Mouse (Mus musculus): ENCODE measurements around the gene Ptprn. TPM values are rescaled to one million over a fixed set of nuclear protein-coding genes. Genes with fewer than 3 reads are reported as not detected.

Gene Ptprn
- polyA plus RNA-seq, 1 experiment from 2014 or later: 11.7 TPM

- 77% methylated on average over 4 of the region's 4 CpGs for WGBS
- H3K9ac ChIP-seq: no peak overlapping the region
- H3K36me3 ChIP-seq: no peaks in the 10 kb centered on the region
- H3K4me1 ChIP-seq: peaks cover 12% of the 10 kb centered on the region; the same call in 1 of the 2 replicates
- no peak overlapping the region for H3K4me3 ChIP-seq
- H3K9me3 ChIP-seq (replicated peaks): no peaks in the 10 kb centered on the region
- H3K4me2 ChIP-seq (replicated peaks): no peak overlapping the region
- H3K27ac ChIP-seq: no peak overlapping the region
- no peak for ATAC-seq (ENCODE audit: low FRiP score)
- H3K27me3 ChIP-seq: peaks cover 8% of the 10 kb centered on the region
Measured at GRCm38 (mm10) chr1:75231224-75231623, 33.1 kb downstream of the Ptprn start.

DNA sequence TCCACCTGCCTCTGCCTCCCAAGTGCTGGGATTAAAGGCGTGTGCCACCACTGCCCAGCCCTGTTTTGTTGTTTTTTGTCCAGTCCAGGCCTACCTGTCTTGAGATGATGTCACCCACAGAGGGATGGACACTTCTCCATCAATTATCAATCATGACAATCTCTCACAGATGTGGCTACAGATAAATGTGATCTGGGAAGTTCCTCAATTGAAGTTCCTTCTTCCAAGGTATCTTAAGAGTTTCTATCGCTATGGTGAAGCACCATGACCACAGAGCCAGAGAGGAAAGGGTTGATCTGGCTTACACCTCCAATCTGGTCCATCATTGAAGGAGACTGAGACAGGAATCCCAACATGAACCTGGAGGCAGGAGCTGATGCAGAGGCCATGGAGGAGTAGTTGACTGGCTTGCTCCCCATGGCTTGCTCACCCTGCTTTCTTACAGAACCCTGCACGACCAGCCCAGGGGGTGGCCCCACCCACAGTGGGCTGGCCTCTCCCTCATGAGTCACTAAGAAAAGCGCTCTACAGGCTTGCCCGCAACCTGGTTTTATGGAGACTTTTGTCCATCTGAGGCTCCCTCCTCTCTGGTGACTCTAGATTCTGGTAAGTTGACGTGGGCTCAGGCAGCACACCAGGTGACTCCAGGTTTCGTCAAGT is 33.8 kb downstream of the Ptprn start:
- no peak overlapping the region for H3K4me2 ChIP-seq (replicated peaks)
- no peak for ATAC-seq (ENCODE audit: low FRiP score)
- no peaks in the 10 kb centered on the region for H3K36me3 ChIP-seq
- H3K9me3 ChIP-seq (replicated peaks): no peaks in the 10 kb centered on the region
- no peak overlapping the region for H3K27ac ChIP-seq
- H3K4me1 ChIP-seq: peaks cover 7% of the 10 kb centered on the region; the same call in 1 of the 2 replicates
- no peak overlapping the region for H3K9ac ChIP-seq
- H3K4me3 ChIP-seq: no peak overlapping the region
- 75% methylated on average over 7 of the region's 7 CpGs for WGBS
- peaks cover 8% of the 10 kb centered on the region for H3K27me3 ChIP-seq

GRCm38 (mm10) chr1:75229158-75229557 is 35.1 kb downstream of the Ptprn start:
- WGBS: 79% methylated on average over 4 of the region's 4 CpGs
- ATAC-seq (ENCODE audit: low FRiP score): no peak
- Histone ChIP-seq H3K36me3 (no peaks in the 10 kb centered on the region), H3K9me3 (replicated peaks) (no peaks in the 10 kb centered on the region), H3K27ac (no peak overlapping the region), H3K27me3 (peaks cover 8% of the 10 kb centered on the region), H3K9ac (no peak overlapping the region), H3K4me1 (no peaks in the 10 kb centered on the region), H3K4me2 (replicated peaks) (no peak overlapping the region), H3K4me3 (no peak overlapping the region)

GRCm38 (mm10) chr1:75227653-75228052 is 36.6 kb downstream of the Ptprn start:
- Histone ChIP-seq H3K27me3 (peaks cover 8% of the 10 kb centered on the region), H3K4me2 (replicated peaks) (no peak overlapping the region), H3K9ac (no peak overlapping the region), H3K9me3 (replicated peaks) (no peaks in the 10 kb centered on the region), H3K4me1 (no peaks in the 10 kb centered on the region), H3K4me3 (no peak overlapping the region), H3K27ac (no peak overlapping the region), H3K36me3 (no peaks in the 10 kb centered on the region)
- ATAC-seq (ENCODE audit: low FRiP score): no peak
- 77% methylated on average over 1 of the region's 1 CpGs for WGBS

DNA sequence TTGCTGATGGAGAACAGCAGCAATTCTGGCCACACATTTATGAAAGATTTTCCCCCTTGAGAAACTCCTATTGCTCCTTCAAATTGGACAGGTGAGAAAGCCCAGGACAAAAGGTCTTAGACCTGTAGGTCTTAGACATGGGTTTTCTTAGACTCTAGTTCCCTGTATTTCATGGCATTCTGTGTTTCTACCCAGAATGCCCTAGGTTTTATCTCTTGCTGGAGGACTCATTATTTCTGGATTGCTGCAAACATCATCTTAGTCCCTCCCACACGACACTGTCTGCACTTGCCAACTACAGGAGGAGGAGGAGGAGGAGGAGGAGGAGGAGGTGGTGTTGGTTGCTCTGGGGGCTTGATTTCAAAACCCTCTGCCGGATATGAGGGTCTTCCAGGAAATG is 38.2 kb downstream of the Ptprn start:
- 55% methylated on average over 2 of the region's 2 CpGs for WGBS
- Histone ChIP-seq H3K9ac (no peak overlapping the region), H3K27ac (no peak overlapping the region)

DNA sequence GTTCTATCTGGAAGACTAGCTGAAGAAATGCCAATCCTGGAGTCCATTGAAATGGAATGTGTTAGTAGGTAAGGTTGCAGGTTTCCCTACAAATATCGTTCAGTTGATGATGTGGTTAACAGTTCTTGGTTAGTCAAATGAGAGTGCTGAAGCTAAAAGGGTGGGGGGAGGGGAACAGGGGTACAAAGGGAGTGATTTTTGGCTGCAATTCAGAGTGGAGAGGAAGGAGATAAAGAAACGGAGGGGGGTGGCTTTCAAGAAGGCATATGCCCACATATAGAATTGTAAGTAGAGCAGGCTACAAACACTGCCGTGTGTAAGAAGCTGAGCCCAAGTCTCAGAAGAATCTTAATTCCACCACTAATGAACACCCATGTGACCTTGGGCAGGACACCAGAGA is 38.8 kb downstream of the Ptprn start:
- Histone ChIP-seq H3K4me2 (replicated peaks) (no peak overlapping the region), H3K27ac (no peak overlapping the region), H3K36me3 (no peaks in the 10 kb centered on the region), H3K9me3 (replicated peaks) (no peaks in the 10 kb centered on the region), H3K9ac (no peak overlapping the region), H3K4me1 (no peaks in the 10 kb centered on the region), H3K27me3 (peaks cover 22% of the 10 kb centered on the region), H3K4me3 (no peak overlapping the region)
- ATAC-seq (ENCODE audit: low FRiP score): no peak
- 75% methylated on average over 3 of the region's 3 CpGs for WGBS

More for the DNA sequence above, 38.2 kb downstream of the Ptprn start:
- Histone ChIP-seq H3K4me3 (no peak overlapping the region), H3K27me3 (peaks cover 15% of the 10 kb centered on the region), H3K36me3 (no peaks in the 10 kb centered on the region), H3K9me3 (replicated peaks) (no peaks in the 10 kb centered on the region), H3K4me2 (replicated peaks) (no peak overlapping the region), H3K4me1 (no peaks in the 10 kb centered on the region)
- ATAC-seq (ENCODE audit: low FRiP score): no peak

DNA sequence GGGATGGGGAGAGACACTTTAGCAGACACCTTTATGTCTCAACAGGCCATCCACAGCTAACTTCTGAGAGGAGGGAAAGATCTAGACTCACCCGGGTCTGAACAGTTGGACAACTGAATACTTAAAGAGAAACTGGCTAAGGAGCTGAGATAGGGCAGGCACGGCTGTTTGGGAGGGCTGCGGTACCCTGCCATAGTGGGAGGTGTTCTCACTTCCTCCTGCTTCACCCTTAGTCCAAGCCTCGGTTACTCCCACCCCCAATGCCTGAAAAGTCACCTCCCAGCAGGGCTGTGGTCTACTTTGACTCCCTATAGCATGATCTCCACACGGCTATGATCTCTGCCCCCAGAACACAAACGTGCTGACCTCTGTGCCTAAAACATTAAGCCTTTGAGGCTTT is 40.8 kb downstream of the Ptprn start:
- Histone ChIP-seq H3K4me2 (replicated peaks) (no peak overlapping the region), H3K9me3 (replicated peaks) (no peaks in the 10 kb centered on the region), H3K4me3 (no peak overlapping the region), H3K9ac (no peak overlapping the region), H3K36me3 (no peaks in the 10 kb centered on the region), H3K27me3 (peaks cover 41% of the 10 kb centered on the region), H3K4me1 (peaks cover 12% of the 10 kb centered on the region), H3K27ac (no peak overlapping the region)
- no peak for ATAC-seq (ENCODE audit: low FRiP score)
- 66% methylated on average over 6 of the region's 6 CpGs for WGBS

- H3K27ac ChIP-seq: no peak overlapping the region
- no peaks in the 10 kb centered on the region for H3K9me3 ChIP-seq (replicated peaks)
- H3K4me1 ChIP-seq: peaks cover 17% of the 10 kb centered on the region
- peaks cover 47% of the 10 kb centered on the region for H3K27me3 ChIP-seq
- no peak overlapping the region for H3K4me2 ChIP-seq (replicated peaks)
- ATAC-seq (ENCODE audit: low FRiP score): no peak
- WGBS: 83% methylated on average over 6 of the region's 6 CpGs
- no peaks in the 10 kb centered on the region for H3K36me3 ChIP-seq
- H3K4me3 ChIP-seq: no peak overlapping the region
- no peak overlapping the region for H3K9ac ChIP-seq
Measured at GRCm38 (mm10) chr1:75222926-75223325, 41.4 kb downstream of the Ptprn start.

DNA sequence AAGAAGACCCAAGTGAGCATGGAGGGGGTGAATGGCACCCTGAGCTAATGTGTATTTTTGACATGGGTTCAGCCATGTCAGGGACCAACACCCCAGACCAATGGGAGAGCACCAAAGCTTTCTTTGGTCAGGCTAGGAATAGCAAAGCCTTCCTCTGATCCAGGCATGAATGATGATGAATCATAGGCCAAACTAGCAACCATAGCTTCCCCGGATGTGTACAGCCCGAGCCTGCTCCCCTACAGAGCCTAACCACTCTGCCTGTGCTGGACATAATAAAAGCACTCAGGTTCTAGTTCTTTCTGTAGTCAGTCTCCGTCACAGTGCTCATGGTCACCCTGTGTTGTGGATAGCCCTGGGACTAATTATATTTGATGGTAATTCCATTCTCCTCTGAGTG is 42.8 kb downstream of the Ptprn start:
- Histone ChIP-seq H3K4me1 (peaks cover 17% of the 10 kb centered on the region), H3K27ac (no peak overlapping the region), H3K4me2 (replicated peaks) (no peak overlapping the region), H3K4me3 (no peak overlapping the region), H3K27me3 (peaks cover 61% of the 10 kb centered on the region), H3K9me3 (replicated peaks) (no peaks in the 10 kb centered on the region), H3K36me3 (no peaks in the 10 kb centered on the region), H3K9ac (no peak overlapping the region)
- no peak for ATAC-seq (ENCODE audit: low FRiP score)
- WGBS: 78% methylated on average over 3 of the region's 3 CpGs

DNA sequence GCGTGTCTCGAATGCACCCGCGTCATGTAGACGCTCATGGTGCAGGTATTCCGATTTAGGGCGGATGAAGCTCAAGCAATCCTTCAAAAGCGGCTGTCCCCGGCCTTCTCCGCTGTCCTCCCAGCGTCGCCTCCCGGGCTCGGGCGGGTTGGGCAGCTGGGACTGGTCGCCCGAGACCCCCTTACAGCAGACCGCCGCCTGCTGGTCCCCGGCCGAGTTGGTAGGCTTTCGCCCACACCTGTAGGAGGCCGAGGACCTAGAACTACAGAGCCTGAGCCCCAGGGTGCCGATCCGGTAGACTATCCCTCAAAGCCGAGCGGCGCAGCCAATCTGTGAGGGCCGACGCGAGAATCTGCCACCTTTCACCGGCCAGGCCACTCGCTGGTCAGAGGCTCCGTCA is 44.8 kb downstream of the Ptprn start, which contains the start of gene Tuba4a:
TSS of gene Tuba4a (minus strand) at position 335 of the 400 bp plus-strand sequence.
- no peak within 1 kb of the TSS for H3K27ac ChIP-seq

DNA sequence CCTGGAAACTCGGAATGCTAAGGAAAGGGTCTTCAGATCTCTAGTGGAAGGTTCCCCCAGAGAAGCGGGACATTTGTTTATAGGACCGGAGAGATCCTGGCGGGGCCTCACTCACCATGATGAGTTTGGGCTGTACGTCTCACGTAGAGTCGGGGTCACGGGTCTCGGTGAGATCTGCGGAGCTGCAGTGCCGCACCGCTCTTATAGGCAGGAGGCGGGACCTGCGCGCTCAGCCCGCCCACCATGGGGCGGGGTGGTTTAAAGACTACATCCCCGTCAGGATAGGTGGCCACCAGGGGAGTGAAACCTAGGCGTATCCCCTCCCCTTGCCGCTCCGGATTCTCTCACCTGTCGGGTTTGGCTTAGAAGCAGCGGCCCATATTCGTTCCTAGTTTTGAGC is 45.2 kb downstream of the Ptprn start:
- H3K27ac ChIP-seq: no peak overlapping the region
- H3K27me3 ChIP-seq: peaks cover 72% of the 10 kb centered on the region
- 0% methylated on average over 24 of the region's 24 CpGs for WGBS

More for the DNA sequence above, 44.8 kb downstream of the Ptprn start, which contains the start of gene Tuba4a:
- peak within 1 kb of the TSS; percentile 49 for H3K4me3 ChIP-seq
- H3K27me3 ChIP-seq: peaks cover 72% of the 10 kb centered on the region
- peaks cover 10% of the 10 kb centered on the region; the same call in 1 of the 2 replicates for H3K36me3 ChIP-seq
- H3K4me2 ChIP-seq (replicated peaks): peak within 1 kb of the TSS; percentile 91
- WGBS: under 1% methylated on average over 33 of the region's 34 CpGs
- ATAC-seq (ENCODE audit: low FRiP score): peak; percentile 44; the same call in 1 of the 2 replicates
- H3K4me1 ChIP-seq: peaks cover 17% of the 10 kb centered on the region
- peak within 1 kb of the TSS; percentile 58 for H3K9ac ChIP-seq
- no peaks in the 10 kb centered on the region for H3K9me3 ChIP-seq (replicated peaks)

GRCm38 (mm10) chr1:75218227-75219001 is 45.9 kb downstream of the Ptprn start:
- Histone ChIP-seq H3K9me3 (replicated peaks) (no peaks in the 10 kb centered on the region), H3K27ac (no peak overlapping the region), H3K9ac (peak overlapping the region; percentile 32; the same call in 1 of the 2 replicates), H3K4me3 (peak overlapping the region; percentile 49), H3K36me3 (peaks cover 21% of the 10 kb centered on the region), H3K4me2 (replicated peaks) (peak overlapping the region; percentile 91), H3K4me1 (peaks cover 17% of the 10 kb centered on the region), H3K27me3 (peaks cover 72% of the 10 kb centered on the region)
- 2% methylated on average over 38 of the region's 38 CpGs for WGBS
- peak; percentile 58 for ATAC-seq (ENCODE audit: low FRiP score)

More for the DNA sequence above, 45.2 kb downstream of the Ptprn start:
- Histone ChIP-seq H3K9ac (peak overlapping the region; percentile 58), H3K4me3 (peak overlapping the region; percentile 49), H3K4me1 (peaks cover 17% of the 10 kb centered on the region), H3K9me3 (replicated peaks) (no peaks in the 10 kb centered on the region), H3K36me3 (peaks cover 14% of the 10 kb centered on the region), H3K4me2 (replicated peaks) (peak overlapping the region; percentile 91)
- peak; percentile 86 for ATAC-seq (ENCODE audit: low FRiP score)

Data from hindbrain, embryonic 12.5 days (tissue).